Mouse (Mus musculus): ENCODE measurements around the gene Hrh2.
A peak's percentile ranks its signal among the peaks of the same experiment; 100 is the strongest.

Hrh2 gene

DNA sequence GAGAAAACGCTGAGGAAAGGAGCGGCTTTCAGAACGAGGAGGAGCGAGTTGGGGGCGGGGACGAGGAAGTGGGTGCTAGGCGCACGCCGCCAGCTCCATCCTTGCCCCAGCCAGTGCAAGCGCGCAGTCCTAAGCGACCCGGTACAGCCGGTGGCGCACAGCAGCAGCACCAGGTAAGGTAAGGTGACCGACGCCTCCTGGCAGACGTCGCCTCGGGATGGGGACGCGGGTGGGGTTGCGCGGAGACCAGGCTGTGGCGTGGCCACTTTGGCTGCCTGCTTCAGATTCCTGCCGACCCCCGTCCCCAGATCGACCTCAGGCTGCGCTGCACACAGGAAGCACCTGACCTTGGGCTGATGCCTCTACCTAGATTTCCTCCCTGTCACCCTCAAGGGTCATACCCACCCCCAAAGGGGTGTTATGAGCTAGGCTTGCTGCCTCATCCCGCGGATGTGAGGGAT, at the start of gene Hrh2:
TSS of gene Hrh2 (plus strand) at position 109 of the 461 bp plus-strand sequence.
- DNase-seq = peak; percentile 63

GRCm38 (mm10) chr13:54143788-54144187, 48.1 kb upstream of the Hrh2 start:
- no peak for DNase-seq

DNA sequence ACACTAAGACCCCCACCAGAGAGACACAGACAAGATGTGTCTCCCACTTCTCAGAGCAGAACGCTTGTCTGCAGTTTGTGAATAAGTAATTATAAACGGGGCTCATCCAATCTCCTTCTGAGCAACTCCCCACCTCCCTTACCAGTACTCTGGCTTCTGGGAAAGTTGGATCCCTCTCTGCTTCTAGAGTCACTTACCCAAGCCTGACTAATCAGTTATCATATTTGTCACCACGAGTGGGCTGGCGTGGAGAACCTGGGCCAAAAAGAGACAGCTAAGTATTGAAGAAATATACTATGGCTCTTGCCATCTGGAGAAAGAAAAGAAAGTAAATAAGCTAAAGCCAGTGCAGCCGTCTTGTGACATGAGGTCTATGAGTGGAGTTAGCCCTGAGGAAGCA, 47.3 kb upstream of the Hrh2 start:
- no peak for DNase-seq

DNA sequence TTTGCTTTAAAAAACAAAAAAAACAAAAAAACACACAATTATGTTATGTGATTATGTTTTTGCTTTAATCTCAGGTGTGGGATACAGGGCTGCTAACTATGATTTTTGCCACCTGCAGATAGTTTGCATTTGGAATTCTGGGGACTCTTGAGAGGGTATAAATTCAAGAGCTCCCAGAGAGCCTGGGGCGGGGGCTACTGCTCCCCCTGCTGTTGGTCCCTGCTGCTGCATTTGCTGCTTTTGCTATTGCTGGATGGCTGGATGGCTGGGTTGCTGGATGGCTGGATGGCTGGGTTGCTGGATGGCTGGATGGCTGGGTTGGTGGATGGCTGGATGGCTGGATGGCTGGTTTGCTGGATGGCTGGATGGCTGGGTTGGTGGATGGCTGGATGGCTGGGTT, 44.6 kb upstream of the Hrh2 start:
- DNase-seq = no peak

- DNase-seq = no peak
Observed at GRCm38 (mm10) chr13:54152421-54152820, 39.5 kb upstream of the Hrh2 start.

- DNase-seq = no peak
Observed at GRCm38 (mm10) chr13:54152911-54153310, 39.0 kb upstream of the Hrh2 start.

DNA sequence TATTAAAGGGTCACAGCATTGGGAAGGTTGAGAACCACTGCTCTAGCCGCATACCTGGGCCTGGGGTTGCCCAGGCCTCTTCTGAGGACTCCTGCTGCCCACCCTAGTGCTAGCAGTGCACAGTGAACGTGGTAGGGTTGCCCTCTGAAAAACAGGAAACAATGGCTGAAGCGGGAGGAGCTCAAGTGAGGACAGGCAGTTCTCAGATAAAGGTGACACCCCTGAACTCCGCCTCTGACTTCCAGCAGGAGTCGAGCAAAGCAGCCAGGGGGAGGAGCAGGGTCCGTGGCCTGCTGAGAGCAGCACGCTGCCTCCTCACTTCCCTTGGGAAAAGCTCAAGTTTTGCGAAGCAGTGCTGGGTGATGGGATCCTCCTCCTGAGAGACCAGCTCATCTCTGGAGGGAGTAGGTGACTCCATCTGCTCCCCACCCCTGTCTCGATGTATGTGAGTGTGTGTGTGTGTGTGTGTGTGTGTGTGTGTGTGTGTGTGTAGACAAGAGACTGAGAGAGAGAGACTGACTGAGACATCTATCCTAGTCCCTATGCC, 38.2 kb upstream of the Hrh2 start:
- no peak for DNase-seq

GRCm38 (mm10) chr13:54155822-54156221, 36.1 kb upstream of the Hrh2 start:
- DNase-seq = no peak

- DNase-seq = peak; percentile 27
Observed at GRCm38 (mm10) chr13:54159256-54159655, 32.7 kb upstream of the Hrh2 start.

DNA sequence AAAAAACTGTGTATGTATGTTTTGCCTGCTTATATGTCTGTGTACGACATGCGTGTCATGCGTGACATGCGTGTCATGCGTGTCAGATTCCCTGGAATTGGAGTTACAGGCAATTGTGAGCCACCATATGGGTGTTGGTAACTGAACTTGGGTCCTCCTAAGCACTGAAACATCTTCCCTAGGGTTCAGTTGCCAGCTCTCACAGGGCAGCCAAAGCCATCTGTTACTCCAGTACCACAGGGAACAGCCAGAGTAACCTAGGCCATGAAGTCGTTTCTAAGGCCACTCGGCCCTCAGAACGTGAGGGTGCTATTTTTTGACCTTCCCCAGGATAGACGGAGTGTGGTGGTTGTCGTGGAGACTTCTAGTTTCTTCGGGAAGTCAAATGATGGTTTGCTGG, 32.2 kb upstream of the Hrh2 start:
- DNase-seq = no peak

DNA sequence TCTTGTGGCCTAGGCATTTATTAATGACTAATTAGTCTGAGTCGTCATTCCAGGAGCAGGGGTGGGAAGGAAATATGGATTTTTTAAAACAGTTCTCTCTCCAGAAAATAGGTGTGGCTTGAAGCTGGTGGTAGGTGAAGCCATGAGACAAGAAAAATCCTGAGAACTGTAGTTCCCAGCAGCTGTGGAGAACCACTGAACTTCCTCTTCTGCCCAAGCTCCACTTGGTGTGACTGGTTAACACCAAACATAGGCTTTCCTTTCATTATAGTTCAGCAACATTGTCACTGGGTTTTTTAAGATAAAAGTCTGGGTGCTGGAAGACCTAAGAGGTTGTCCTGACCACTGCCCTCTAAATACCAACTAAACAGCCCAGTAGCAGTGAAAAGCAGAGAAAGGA, 31.4 kb upstream of the Hrh2 start:
- DNase-seq = no peak

GRCm38 (mm10) chr13:54161514-54161913, 30.4 kb upstream of the Hrh2 start:
- no peak for DNase-seq

- peak; percentile 51 for DNase-seq
Observed at GRCm38 (mm10) chr13:54163363-54163762, 28.6 kb upstream of the Hrh2 start.

DNA sequence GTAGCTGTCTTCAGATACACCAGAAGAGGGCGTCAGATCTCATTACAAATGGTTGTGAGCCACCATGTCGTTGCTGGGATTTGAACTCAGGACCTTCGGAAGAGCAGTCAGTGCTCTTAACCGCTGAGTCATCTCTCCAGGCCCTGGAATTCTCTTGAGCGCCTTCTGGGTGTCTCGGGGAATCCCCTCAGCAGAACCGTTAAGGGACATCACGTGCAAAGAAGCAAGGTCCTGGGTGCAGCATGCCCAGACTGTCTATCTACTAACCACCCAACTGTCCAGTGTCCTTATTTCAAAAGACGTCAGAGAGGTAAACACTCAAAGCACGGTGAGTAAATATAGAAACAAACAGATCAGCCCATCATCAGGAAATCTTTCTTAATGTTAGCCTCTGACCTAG, 27.5 kb upstream of the Hrh2 start:
- DNase-seq = no peak

GRCm38 (mm10) chr13:54165066-54165465, 26.9 kb upstream of the Hrh2 start:
- no peak for DNase-seq

- peak; percentile 8 for DNase-seq
Observed at GRCm38 (mm10) chr13:54165765-54166164, 26.2 kb upstream of the Hrh2 start.

GRCm38 (mm10) chr13:54167036-54167435, 24.9 kb upstream of the Hrh2 start:
- no peak for DNase-seq

GRCm38 (mm10) chr13:54168675-54169074, 23.3 kb upstream of the Hrh2 start:
- no peak for DNase-seq

- DNase-seq = no peak
Observed at GRCm38 (mm10) chr13:54170288-54170687, 21.6 kb upstream of the Hrh2 start.

DNA sequence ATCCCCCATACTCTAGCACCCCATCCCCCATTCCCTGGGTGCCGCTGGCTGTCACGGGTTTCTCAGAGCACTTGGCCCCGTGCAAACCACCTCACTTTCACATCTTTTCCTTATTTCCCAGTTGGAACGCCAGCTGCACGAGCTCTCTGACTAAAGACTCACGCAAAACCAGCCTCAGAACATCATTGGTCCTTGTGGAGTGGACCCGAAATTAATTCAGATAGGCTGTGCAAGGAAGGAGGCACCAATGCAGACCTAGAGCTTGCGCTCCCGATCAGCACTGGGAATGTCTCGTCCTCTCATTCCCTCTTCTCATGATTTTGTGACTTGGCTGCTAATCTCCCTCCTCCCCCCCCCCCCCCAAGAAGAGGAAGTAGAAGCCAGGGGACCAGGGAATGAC, 20.6 kb upstream of the Hrh2 start:
- DNase-seq = no peak

- DNase-seq = no peak
Observed at GRCm38 (mm10) chr13:54171761-54172160, 20.2 kb upstream of the Hrh2 start.

GRCm38 (mm10) chr13:54173941-54174340, 18.0 kb upstream of the Hrh2 start:
- no peak for DNase-seq

- DNase-seq = no peak
Observed at GRCm38 (mm10) chr13:54174703-54175102, 17.2 kb upstream of the Hrh2 start.

DNA sequence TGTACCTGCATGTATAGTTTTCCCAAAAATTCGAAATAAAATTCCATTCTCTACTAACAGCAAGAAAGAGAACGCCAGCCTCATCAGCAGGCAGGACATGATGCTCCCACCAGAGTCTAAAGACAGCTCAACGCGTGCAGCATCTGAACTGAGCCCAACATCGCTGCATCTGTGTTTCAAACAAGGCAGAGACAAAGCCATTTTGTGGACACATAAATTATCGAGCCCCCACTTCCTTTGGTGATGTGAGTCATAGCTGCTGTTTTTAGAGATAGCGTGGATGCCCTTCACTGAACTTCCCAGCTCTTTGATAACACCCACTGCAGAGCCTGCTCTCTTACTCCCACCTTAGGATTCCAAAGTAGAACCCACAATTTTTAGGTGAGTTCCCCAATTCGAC, 16.5 kb upstream of the Hrh2 start:
- DNase-seq = no peak

GRCm38 (mm10) chr13:54176406-54177020, 15.4 kb upstream of the Hrh2 start:
- no peak for DNase-seq
